Mouse (Mus musculus) spleen, embryonic (tissue): Measurements from ENCODE around the gene Antxr1.

Source experiments
- CTCF ChIA-PET: fragments of 350-600 bp; sonication (Branson Sonifier 250); formaldehyde crosslinking; loops from one replicate; lab custom pipeline; 2022; lab: Charles Lee

Gene Antxr1

GRCm38 (mm10) chr6:87202048-87202605 is 133.5 kb downstream of the Antxr1 start:
- CTCF ChIA-PET: no interaction called here

- CTCF ChIA-PET: no interaction called here
Observed at GRCm38 (mm10) chr6:87189755-87190154, 145.9 kb downstream of the Antxr1 start.

GRCm38 (mm10) chr6:87186988-87187387 is 148.6 kb downstream of the Antxr1 start:
- CTCF ChIA-PET: no interaction called here

GRCm38 (mm10) chr6:87184418-87184817 is 151.2 kb downstream of the Antxr1 start:
- CTCF ChIA-PET: no interaction called here

DNA sequence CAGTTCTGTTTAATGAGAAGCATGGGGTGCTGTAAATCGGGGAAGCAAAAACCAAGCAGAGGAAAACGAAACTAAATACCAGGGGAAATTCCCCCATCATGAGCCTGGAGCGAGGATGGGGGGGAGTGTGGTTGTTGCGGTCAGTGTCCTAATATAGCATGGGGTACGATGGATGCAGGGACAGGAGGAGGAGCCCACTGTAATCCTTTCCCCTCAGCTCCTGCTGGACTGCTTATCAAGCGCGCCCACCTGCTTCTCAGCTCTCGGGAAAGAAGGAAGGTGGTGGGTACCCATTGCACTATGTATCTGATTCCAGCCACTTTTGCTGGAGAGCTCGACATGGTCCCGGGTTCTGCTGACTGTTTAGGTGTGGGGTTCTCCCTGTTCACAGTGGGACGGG is 151.6 kb downstream of the Antxr1 start:
- CTCF ChIA-PET: no interaction called here

DNA sequence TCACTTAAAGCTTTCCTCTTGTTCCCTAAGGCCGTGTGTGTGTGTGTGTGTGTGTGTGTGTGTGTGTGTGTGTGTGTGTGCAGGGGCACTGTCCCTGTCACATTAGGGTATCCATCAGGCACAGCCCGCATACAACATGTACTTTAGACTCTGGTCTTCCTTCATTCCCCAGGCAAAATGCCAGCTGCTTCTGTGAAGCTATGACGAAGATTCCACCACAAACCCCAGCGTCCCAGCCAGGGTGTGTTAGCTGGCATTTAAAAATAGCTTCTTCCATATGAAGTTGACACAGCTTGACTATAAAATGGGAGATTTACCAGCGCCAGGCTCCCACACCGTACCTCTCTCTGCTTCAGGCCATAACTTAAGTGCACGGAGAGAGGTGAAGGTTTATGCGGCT is 152.5 kb downstream of the Antxr1 start:
- CTCF ChIA-PET: interaction anchor here (0.6 kb wide), 1 partner anchor 28 kb away, joined by 11 read pairs; no protein-coding TSS in a partner anchor

GRCm38 (mm10) chr6:87182736-87183135 is 152.9 kb downstream of the Antxr1 start:
- CTCF ChIA-PET: interaction anchor here (0.6 kb wide), 1 partner anchor 29 kb away, joined by 11 read pairs; no protein-coding TSS in a partner anchor

GRCm38 (mm10) chr6:87171461-87171860 is 164.2 kb downstream of the Antxr1 start:
- CTCF ChIA-PET: interaction anchor here (0.6 kb wide), 1 partner anchor 40 kb away, joined by 3 read pairs; no protein-coding TSS in a partner anchor

- CTCF ChIA-PET: interaction anchor here (0.6 kb wide), 1 partner anchor 39 kb away, joined by 3 read pairs; no protein-coding TSS in a partner anchor
Observed at GRCm38 (mm10) chr6:87170875-87171274, 164.7 kb downstream of the Antxr1 start.

DNA sequence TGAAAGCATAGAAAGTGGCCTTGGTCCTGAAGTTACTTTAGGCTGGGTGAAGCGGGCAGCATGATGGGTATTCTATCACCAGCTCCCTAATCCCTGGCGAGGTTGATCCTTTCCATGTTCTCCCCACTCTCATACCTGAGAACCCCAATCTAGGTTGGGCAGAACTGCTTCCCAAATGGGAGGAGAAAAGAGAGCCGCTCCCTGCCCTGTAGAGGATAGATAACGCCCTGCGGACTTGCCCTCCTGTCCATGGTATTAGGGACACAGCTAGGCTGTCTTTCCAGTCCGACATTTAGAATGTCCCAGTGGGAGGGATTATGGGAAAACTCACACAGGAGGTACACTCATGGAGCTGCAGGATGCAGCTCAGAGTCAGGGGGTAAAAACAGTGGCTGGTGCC is 165.3 kb downstream of the Antxr1 start:
- CTCF ChIA-PET: no interaction called here

GRCm38 (mm10) chr6:87168021-87168420 is 167.6 kb downstream of the Antxr1 start:
- CTCF ChIA-PET: no interaction called here

DNA sequence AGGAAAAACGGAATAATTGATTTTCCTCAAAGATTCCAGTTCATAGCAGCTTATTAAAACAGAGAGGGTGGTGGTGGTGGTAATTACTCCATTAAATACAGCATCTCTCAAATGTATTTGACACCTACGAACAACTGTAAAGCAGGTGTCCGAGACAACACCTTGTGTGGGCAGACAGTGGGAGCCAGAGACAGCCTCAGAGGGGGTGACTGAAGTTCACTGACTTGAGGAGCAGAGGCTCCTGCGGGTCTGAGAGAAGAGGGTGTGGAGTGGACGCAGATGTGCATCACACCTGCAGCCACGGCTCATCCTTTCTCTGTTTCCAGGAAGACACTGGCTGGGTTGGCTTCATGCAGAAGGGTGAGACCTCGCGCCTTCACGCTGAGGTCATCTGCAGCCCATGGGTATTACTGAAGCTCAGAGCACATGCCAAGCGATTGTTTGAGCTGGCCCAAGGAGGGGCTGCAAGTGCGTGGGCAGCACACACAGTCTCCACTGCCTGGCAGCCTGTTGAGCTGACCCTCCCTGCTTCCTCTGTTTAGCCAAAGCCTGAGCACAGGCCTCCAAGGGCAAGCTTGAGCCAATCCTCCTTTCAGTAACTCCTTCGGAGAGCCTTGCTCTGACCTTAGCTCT is 168.8 kb downstream of the Antxr1 start:
- CTCF ChIA-PET: interaction anchor here (0.6 kb wide), 1 partner anchor 66 kb away, joined by 3 read pairs; no protein-coding TSS in a partner anchor

DNA sequence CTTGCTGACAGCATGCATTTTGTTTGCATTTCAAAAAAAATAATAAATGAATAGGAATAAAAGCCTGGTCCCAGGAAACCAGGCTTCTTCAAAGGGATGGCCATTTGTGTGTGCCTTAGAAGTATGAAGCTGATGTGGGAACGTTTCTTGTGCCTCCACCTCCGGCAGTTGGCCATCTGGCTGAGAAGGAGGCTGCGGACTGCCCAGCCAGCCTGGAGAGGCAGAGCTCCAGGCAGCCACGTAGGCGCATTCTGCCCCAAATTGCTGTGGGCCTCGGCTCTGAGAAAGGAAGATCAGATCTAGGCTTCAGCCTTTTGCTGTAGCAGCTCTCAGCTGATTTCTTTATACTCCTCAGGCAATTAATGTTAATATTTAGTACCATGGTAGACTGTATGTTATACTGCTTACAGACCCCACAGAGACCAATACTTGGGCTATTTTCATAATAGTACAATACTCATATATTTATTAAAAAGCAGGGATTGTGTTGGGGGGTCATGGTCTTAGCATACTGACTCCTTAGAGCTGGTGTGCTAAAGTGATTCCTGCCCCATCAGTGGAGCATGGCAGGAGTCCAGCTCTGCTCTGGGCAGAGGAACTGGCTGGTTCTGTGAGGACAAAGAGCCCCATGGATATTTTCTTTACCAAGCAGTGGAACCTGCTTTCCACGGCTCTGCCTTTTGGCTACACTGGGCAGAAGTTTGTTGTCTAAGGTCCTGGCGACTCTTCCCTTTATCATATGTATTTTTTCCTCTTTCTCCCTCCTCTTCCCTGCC is 169.9 kb downstream of the Antxr1 start:
- CTCF ChIA-PET: no interaction called here

DNA sequence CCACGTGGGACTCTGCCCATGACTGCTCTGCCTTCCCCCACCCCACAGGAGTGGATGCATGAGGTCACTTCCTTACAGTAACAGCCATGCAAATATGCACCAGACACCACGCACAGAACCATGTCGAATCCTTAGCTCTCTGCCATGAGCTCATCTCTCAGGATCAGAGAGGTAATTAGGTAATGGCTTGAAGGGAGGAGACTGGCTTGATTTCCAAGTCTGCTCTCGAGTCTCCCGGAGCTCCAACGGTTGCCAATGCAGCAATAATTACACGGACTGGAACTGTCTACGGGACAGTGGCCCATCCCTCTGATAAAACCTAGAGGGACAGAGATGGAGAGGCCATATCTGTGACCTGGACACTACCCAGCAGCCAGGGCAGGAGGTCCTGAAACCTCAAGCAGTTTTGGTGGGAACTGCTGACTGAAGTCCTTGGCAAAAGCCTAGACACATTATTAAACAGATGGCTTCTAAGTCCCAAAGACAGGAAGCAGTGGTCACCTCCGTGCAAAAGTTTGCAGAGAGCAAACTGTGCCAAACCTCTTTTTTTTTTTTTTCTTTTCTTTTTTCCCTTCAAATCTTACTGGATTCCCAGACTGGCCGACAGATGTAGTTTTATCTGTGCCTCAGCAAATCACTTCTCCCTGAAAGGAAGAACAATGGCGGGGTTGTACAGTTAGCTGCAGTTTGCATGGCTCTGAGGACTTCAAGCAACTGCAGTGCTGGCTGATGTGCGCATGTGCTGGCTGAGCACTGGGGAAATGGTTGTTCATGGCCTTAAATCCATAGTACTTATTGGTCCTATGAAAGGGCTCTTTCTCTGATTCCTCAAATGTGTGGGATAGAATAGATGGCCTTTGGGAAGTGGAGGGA is 174.0 kb downstream of the Antxr1 start:
- CTCF ChIA-PET: no interaction called here

DNA sequence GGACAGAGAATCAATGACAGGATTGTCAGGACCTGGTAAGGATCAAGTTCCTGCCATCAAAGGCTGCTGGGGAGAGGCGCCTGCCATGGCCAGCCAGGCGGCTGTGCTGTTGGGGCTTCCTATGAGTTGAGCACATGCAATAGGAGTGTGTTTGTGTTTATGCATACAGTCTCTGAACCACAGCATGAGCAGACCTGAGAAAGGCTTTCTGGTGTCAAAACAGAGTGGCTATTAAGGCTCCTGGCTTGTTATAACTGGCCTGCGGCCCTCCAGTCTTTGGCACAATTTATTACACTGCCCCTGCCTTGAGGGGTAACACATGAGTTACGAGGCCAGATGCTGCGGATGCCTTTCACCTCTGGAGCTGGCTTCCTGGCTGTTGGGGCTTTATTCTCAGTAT is 175.4 kb downstream of the Antxr1 start:
- CTCF ChIA-PET: interaction anchor here (0.5 kb wide), 1 partner anchor 158 kb away, joined by 5 read pairs; no protein-coding TSS in a partner anchor

DNA sequence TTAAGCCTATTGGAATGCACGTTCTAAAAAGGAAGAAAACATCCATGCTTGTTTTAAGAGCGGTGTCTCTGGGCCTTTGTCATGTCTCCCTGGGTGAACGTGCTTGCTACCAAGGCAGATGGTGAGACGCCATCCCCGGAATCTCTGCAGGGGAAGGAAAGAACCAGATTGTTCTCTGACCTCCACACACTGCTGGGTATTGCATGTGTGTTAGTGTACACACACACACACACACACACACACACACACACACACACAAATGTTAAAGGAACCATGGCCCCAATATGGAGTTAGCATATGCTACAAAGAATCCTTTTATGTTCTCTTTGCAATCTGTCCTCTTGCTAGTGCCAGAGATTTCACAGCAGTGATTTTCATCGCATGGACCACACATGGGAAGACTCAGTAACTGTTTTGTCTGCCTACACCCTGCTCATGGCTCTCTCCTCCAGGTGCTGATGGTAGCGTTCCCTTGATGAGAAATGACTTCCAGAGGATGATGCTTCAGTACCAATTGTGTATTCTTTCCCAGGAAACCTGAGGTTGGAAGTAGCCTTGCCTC is 177.5 kb downstream of the Antxr1 start:
- CTCF ChIA-PET: no interaction called here

GRCm38 (mm10) chr6:87153836-87154235 is 181.8 kb downstream of the Antxr1 start:
- CTCF ChIA-PET: interaction anchor here (0.6 kb wide), 1 partner anchor 394 kb away, joined by 3 read pairs; no protein-coding TSS in a partner anchor

- CTCF ChIA-PET: interaction anchor here (0.6 kb wide), 1 partner anchor 395 kb away, joined by 3 read pairs; no protein-coding TSS in a partner anchor
Observed at GRCm38 (mm10) chr6:87153231-87153580, 182.4 kb downstream of the Antxr1 start.

DNA sequence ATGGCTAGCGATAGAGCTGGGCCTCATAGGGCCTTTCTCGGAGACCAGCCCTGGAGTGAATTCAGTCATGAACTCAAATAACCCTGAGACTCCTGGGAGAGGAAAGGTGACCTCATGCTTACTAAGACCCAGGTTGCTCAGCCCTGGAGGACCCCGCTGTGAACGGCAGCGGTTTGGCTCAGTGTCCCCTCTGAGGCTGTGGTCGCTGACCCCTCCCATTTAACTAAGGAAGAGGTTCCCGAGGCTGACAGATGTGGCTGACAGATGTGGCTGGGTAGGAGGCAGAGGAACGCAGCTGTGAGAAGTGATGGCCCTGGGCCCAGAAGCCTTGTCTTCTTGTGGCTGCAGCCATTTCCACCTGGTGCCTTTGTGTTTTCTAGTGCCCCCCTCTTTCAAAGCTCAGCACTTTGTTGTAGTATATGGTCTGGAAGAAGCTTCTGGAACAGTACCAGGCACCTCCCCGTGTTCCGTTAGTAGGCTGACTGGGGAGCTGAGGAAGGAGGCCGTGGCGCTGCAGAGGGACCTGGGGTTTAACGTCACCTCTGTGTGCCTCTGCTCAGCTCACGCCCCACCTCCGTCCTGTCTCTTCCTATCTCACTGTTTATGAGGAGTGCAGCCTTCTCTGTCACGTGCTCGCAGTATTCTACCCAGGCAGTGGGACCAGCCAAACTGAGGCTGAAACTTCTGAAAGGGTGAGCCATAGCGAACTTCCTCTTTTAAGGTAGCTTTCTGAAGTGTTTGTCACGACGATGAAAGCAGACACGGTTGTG is 183.0 kb downstream of the Antxr1 start:
- CTCF ChIA-PET: interaction anchor here (0.5 kb wide), 1 partner anchor 1197 kb away, joined by 3 read pairs; no protein-coding TSS in a partner anchor

- CTCF ChIA-PET: interaction anchor here (0.5 kb wide), 1 partner anchor 95 kb away, joined by 4 read pairs; no protein-coding TSS in a partner anchor
Observed at GRCm38 (mm10) chr6:87151427-87151826, 184.2 kb downstream of the Antxr1 start.
